In the genomic region with DNA sequence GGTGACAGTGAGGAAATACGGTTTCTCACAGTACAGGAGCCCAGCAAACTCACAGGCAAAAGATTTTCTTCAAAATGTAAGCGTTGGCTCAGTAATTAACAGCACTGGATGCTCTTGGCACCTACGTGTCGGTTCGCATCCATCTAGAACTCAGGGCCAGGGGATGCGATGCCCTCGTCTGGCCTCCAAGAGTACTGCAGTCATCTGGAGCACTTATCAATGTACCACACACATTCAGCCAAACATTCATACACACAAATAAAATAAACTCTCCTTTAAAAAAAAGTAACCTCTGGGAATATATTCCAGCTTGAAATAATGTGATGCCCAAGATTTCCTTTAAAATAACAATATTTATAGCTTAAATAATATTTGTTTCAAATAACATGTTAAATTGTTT, we compare ENCODE assay signal across 11 mouse cellular contexts. TPM values are rescaled to one million over a fixed set of nuclear protein-coding genes. Genes with fewer than 3 reads are reported as not detected.
DNase-seq lines count a peak whose midpoint lies in the region; ATAC-seq lines count a peak whose summit lies in the region.
"Had no signal": no experiment of that assay in that cellular context is flagged by ENCODE, and none has a peak within 500 bp of the region (broad histone marks: within the 10 kb centered on the region; RNA-seq: fewer than 3 reads in every experiment).

No protein-coding gene starts in this region.

- H3K36me3 ChIP-seq in limb, embryonic 10.5 days: peaks cover 9% of the 10 kb centered on the region

- H3K27me3 ChIP-seq in limb, embryonic 10.5 days (ENCODE audit: low read depth, poor library complexity, severe bottlenecking): no peaks in the 10 kb centered on the region
- H3K27me3 ChIP-seq: embryonic facial prominence, embryonic 12.5 days; megakaryocyte, embryonic 14.5 days had no signal

- DNase-seq in frontal cortex, postnatal 25 days (ENCODE audit: low spot score in 2 of 2): no peak
- peak; percentile 75 for DNase-seq in spleen, adult 12 weeks (ENCODE audit: low spot score)
- no peak for DNase-seq in spleen, adult 18-20 months
- DNase-seq in thymus, postnatal 25 days: peak; percentile 61
- DNase-seq in urinary bladder, postnatal 25 days (ENCODE audit: low spot score): no peak
- no peak for DNase-seq in limb, embryonic 10.5 days (ENCODE audit: low spot score)

- no peak overlapping the region for H3K27ac ChIP-seq in limb, embryonic 10.5 days
- H3K27ac ChIP-seq: embryonic facial prominence, embryonic 12.5 days; heart, embryonic 10.5 days had no signal

- WGBS in limb, embryonic 10.5 days: 74% methylated on average over 7 of the region's 7 CpGs

- no peak overlapping the region for H3K4me3 ChIP-seq in limb, embryonic 10.5 days
- H3K4me3 ChIP-seq: embryonic facial prominence, embryonic 12.5 days; heart, embryonic 10.5 days had no signal

- no peaks in the 10 kb centered on the region for H3K4me1 ChIP-seq in limb, embryonic 10.5 days
- H3K4me1 ChIP-seq: embryonic facial prominence, embryonic 12.5 days had no signal

- no peaks in the 10 kb centered on the region for H3K9me3 ChIP-seq in limb, embryonic 10.5 days (replicated peaks)
- H3K9me3 ChIP-seq: embryonic facial prominence, embryonic 12.5 days; heart, embryonic 10.5 days; megakaryocyte, embryonic 14.5 days had no signal

- peak; percentile 32; the same call in 1 of the 2 replicates for ATAC-seq in frontal cortex, adult (ENCODE audit: low TSS enrichment)
- ATAC-seq in erythroid progenitor cell, adult 5-6 weeks (replicated peaks; ENCODE audit: low FRiP score, poor library complexity, severe bottlenecking): peak; percentile 63

RNA-seq across cellular contexts. Expression of a gene that starts 29.0 kb away (rescaled TPM):
- 54.4 and 68.7 TPM in 2 replicates for total RNA-seq in erythroid progenitor cell, adult 5-6 weeks (2015; ENCODE audit: low replicate concordance)
- 37.4 and 44.0 TPM in 2 replicates for total RNA-seq in erythroid progenitor cell, adult 5-6 weeks (2017; ENCODE audit: low replicate concordance)
- polyA plus RNA-seq in limb, embryonic 10.5 days (2016; fragmentation: Nextera tagmentation; extraction: Ambion mirVana): 7.1 and 8.5 TPM in 2 replicates

Comparison
In these comparisons a context has a peak if more than half of its experiments do, and no peak if none do; other contexts are left out.
1. DNase-seq: peak in spleen, adult 12 weeks (single experiment) and thymus, postnatal 25 days (single experiment); none in frontal cortex, postnatal 25 days (0 of 2), spleen, adult 18-20 months (0 of 2), urinary bladder, postnatal 25 days (single experiment) and limb, embryonic 10.5 days (single experiment).